Mouse (Mus musculus) megakaryocyte, embryonic 14.5 days (primary cell): ENCODE data around the gene Kcnc2.

Experiments used
- FLI1 ChIP-seq: IDR thresholded peaks from 2 replicates; pipeline ENCODE4 v1.6.1; 2012; ENCODE audit warnings: low read length, inconsistent platforms, mixed read lengths
- GATA1 ChIP-seq: IDR thresholded peaks from 3 replicates; pipeline ENCODE4 v1.6.1; 2012; ENCODE audit warnings: mixed read lengths, low read length, inconsistent platforms, borderline replicate concordance

GRCm38 (mm10) chr10:112485819-112486218 is 214.9 kb downstream of the Kcnc2 start:
- TF ChIP-seq GATA1: no peak
- TF ChIP-seq FLI1: no peak
